Mouse (Mus musculus): Measurements from ENCODE around the gene H2-DMb2.

H2-DMb2 gene

DNA sequence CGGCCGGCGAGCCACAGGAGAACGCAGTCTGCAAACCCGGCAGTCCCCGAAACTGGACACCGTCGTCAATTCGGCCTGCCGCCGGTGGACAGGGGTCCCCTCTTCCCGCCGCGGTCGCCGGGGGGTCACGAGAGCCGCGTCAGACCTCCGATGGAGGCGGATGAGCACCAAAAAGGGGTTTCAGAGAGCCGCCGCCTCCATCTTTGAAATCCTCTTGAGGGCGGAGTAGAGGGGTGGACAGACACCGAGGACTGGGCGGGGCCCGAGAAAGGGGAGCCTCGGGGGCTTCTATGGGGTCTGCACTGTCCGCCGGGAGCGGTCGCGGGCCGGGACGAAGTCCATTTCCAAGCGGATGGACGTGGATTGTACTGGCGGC lies 24.2 kb upstream of the H2-DMb2 start:
- DNase-seq (ENCODE audit: low spot score): no peak

DNA sequence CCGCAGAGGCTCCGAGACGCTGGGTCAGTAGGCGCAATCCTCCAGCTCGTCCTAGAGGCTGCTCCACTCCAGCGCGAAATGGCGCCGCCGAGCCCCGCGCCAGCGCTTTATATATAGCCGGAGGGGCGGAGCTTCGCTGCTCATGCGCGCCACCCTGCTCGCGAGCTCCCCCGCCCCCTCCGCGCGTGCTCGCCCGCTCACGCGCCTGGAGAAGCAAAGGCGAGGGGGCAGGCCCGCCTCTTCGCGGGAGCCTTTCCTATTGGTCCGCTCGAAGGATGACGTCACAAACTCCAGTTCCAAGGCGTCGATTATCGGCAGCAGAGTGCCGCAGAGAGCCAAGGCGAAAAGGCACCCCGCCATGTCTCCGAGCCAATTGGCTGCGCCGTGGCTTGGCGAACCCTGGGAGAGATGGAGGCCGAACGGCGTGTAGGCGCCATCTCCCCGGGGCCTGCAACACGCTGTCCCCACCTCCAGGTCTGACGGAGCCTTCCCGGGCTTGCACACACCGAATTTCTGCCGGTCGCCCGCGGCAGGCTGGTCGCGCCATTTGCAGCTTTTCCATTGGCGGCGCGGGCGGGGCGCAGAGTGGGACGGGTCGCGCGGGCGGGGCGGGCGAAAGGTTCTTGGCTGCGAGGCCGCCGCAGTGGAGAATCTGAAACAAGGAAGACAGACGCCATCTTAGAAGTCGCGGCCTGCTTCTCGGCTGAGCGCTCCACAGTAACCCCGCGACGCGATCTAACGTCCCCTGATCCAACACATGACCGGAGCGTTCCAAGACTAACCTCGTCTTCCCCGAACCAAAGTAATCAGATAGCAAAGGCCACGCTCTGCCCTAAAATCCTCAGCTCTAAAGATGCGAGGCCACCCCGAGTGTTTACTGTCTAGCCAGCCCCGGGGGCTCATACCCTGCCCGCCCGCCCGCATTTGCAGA lies 23.6 kb upstream of the H2-DMb2 start, which contains the start of gene H2-DMa:
H2-DMa (plus strand) TSS at position 293 of the 931 bp plus-strand sequence.
- DNase-seq (ENCODE audit: low spot score): peak; percentile 98

DNA sequence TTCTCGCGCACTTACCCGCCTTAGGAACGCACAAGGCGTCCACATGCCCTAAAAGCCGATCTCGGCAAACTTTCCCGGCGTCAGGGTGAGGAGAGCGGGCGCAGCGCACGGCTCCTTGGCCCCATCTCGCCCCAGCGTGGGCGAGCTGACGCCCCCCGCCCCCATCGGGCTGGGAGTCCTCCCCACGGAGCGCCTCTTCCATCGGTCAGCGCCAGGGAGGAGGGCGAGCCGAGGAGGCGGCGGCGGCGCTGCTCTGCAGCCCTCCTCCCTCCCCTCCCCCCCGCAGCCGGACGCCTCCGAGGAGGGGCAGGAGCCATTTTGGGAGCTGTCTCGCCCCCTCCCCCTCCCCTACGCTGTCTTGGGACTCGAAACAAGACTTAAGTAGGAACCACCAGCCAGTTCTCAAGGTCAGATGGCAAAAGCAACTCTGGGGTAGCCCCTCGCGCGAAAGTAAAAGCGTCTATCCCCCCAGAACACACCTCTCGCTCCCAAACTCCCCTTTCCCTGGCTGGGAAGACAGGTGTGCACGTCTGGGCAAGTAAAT lies 22.9 kb upstream of the H2-DMb2 start:
- peak; percentile 79 for DNase-seq (ENCODE audit: low spot score)

DNA sequence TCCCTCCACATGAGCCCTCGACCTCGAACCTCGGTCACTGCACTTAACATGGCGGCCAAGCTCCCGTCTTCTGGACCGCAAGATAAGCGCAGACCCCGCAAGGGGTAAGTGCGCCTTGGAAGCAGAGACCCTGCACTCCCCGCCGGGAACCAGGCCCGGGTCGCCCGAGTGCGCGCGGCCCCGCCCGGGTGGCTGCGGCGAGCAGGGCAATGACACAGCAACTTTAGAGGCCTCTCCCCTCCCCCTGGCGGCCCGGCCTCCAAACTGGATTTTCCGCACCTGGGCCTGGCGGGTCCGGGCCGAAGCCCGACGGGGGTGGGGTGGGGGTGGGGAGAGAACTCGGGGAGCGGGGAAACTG lies 22.3 kb upstream of the H2-DMb2 start:
- peak; percentile 83 for DNase-seq (ENCODE audit: low spot score)

DNA sequence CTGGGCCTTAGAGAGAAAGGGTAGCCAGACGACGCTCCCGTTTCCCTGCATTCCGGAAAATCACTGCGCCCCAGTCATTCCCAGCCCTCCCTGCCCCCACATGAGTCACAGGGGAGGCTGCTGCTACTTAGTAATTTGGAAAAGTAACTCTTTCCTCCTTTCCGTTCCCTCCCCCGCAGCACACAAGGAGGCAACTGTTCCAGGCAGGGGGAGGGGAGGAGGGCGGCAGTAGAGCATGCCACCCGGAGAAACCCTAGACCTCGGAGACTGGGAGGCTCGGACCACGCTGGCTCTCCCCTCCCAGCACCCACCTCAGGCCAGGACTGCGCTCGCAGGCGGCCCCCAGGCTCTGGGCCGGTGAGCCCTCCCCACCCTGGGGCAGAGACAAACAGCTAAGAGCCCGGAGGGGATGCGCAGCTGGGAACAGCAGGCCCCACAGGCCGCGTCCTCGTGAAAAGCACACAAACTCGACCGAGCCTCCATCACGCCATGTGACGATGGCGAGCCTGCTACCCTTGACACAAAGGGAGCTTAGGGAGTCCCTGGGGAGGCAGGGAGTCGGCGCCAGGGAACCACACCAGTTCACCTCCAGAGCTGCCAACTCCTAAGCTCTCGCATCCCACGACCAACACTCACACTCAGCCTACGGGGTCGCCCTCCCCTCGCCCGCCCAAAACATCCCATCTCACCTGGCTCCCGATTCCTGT lies 21.8 kb upstream of the H2-DMb2 start:
- DNase-seq (ENCODE audit: low spot score): peak; percentile 81

DNA sequence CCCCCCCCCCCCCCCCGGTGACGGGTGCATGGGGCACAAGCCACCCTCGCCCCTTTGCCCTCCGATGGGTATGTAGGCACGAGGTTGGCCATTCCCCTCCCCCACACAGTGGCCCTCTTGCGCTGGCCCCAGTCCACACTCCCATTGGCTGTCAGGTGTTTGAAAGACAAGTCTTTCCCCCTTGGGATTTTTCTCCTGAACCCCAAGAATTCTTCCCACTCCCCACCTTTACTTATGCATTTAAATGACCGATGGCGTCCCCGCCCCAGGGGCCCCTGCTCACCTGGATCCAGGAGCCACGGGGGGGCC lies 21.3 kb upstream of the H2-DMb2 start:
- DNase-seq (ENCODE audit: low spot score): no peak

DNA sequence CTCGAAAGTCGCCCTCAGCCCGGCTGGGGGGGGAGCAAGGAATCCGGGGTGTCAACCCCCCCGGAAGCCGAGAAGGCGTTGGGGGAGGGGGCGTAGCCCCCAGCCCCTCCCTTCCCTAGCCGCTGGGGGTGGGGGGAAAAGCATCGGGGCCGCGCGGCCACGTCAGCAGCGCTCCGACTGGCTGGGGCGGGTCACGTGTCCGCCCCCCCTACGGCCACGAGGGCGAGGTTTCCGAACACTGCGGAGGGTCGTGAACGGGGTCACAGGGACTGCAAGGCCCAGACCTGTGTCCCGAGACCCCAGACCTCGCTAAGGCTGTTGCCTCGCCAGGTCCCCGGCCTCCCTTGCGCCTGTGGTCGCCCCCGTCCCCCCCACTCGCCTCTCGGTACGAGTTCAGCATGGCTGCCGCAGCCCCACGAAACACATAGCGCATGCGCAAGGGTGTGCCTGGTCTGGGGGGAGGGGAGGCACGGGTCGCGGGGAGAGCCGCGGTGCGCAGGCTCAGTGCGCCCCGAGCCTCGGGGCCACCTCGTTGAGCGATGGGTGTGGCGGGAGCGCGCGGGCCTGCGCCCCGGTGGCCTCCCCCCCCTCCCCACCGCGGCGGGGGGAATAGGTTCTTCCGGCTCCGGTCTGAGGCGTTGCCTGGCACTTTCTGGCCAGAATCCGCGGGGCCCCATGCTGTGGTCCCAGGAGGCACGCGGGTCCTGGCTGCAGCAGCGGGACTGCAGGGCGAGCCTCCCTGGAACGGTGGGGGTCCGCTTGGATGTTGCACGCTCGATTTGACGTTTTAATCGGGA lies 20.7 kb upstream of the H2-DMb2 start, which contains the start of gene Brd2:
Brd2 (minus strand) TSS at position 447 of the 797 bp plus-strand sequence.
- DNase-seq (ENCODE audit: low spot score): peak; percentile 98

DNA sequence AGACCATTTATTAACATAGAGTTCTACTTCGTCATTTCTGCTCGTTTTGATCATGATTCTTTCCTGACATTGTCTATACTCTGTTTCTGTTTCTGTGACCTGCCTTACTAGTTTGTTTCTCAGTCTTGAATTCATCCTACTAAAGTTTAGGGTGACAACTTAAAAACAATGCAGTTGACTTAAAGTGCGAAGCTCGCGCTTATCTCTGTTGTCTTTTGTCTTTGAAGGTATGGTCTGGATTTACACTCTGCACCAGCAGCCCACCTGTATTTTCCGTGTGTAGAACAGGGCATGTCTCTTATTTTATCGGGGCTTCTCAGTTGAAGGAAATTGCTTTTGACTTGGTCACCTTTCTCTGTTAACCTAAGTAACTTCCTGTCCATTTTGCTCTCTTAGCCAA lies 20.0 kb upstream of the H2-DMb2 start:
- no peak for DNase-seq (ENCODE audit: low spot score)

DNA sequence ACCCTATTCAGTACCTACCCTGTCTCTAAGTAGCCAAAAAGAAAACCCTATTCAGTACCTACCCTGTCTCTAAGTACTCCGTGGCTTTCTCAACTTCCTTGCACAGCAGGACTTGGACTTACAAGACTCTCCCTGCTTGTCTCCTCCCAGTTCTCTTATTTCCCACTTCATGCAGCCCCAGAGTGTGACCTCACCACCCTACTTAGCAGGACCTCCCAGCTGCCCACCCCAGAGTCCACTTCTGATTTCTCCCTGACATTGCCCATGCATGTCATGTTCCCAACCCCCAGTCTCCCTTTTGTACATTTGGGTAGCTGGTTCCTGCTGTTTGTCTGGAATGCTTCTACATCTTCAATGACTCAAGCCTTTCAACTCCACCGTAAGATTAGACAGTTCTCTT lies 19.6 kb upstream of the H2-DMb2 start:
- DNase-seq (ENCODE audit: low spot score): no peak

DNA sequence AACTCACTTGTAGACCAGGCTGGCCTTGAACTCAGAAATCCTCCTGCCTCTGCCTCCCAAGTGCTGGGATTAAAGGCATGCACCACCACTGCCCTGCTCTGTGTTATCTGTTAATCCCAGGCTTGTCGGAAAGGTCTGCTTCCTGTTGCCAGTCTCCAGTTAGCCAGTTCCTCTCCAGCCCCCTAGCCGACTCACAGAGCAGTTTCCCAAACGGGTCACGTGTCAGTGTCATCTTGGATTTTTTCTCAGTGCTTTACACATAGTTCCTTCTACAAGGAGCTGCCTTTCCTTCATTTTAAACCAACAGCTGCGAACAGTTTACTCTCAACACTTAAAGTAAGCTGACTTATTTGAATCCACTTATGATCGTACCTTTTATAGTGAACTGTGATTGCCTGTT lies 18.5 kb upstream of the H2-DMb2 start:
- no peak for DNase-seq (ENCODE audit: low spot score)

DNA sequence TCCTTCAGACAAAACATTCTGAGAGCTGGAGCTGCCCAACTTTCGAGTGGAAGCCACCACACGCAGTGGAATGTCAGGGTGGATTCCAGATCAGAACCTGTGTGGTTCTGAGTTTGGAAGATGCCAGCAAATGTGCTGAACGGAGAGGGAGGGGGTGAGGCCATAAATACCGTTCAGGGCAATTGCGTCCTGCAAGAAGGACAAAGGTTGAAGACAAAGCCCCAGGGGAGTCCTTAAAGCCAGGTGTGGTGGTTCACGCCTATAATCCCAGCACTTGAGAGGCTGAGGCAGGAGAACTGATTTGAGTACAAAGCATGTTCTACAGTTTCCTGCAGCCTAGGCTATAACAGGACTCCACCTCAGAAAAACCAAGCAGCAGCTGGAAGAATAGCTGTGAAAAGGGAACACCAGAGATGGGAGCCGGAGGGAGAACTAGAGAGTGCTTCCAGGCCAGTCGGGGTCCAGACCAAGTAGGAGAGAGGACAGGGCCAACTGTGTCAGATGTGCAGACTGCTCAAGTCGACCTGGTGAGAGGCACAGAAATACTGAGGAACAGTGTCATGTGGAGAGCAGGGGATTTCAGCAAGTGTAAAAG lies 16.2 kb upstream of the H2-DMb2 start:
- no peak for DNase-seq (ENCODE audit: low spot score)

DNA sequence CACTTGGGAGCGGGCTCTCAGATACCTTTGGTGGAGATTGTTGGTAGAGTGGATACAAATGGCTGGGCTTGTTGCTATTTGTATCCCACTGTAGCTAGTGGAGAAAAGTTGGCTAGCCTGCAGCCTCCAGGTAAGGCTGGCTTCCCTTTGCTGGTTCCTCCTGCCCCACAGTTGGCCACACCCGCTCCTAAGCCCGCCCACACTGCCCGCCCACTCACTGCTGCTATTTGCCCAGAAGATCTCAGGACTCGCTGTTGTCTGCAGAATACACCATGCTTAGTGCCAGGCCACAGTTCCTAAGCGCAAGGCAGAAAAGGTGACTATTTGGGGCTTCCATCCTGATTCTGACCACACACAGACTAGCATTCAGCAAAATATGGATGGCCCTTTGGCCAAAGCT lies 15.6 kb upstream of the H2-DMb2 start:
- no peak for DNase-seq (ENCODE audit: low spot score)

DNA sequence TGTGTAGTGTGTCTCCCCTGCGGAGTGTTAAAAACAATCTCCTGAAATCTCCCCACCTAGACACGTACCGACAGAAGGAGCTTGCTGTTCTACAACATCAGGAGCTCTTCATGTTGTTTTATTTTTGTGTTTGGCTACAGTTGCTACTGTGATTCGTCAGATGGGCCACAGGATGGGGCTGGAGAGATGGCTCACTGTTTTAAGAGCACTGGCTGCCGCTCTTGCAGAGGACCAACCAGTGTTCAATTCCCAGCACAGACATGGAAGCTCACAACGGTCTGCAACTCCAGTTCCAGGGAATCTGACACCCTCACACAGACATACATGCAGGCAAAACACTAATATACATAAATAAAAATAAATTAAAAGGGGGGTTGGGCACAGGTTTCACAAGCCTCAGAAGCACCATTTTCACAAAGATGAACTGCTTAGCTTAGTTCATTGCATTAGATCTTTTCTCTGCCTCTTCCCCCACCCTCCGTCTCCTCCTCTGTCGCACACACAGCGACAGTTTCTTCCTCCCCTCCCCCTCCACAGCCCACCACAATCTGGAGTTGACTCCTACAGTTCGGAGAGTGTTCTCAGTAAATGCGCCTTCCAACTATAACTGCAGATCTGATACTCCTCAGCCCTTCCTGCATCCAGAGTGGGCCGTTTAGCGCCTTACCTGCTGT lies 14.7 kb upstream of the H2-DMb2 start:
- DNase-seq (ENCODE audit: low spot score): no peak

DNA sequence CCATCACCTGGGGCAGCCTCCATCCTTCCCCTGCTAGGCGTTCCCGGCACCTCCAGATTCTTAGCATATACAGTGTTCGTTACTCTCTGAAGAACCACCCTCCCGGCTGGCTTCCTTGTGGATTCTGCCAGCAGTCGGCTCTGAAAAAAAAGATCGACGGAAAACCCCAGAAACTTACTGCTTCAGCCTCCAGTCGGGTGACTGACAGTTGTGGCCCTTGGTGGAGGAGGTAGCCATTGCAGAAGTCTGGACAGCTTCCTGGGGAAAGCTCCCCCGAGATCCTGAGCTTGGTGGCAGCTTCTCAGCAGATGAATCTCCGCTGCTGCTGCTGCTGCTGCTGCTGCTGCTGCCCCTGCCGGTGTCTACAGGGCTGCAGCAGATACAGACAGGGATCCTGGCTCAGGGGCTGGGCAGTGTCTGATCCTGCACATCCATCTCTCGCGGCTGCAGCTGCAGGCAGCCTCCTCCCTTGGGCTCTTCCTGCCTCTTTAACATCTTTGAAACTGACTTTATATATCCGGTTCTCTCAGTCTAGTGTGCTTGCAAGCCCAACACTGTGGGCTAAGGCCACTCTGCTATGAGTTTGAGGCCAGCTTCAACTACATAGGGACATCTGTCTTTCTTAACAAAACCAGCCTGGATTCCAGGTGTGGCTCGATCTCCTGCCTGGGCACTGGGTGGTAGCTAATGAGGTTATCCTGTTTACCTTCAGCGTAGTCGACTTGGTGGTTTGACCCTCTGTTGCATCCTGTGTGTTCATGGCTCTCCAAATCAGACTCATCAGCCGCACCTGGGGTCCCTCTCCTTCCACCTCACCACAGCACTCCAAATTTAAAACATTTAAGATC lies 13.9 kb upstream of the H2-DMb2 start:
- no peak for DNase-seq (ENCODE audit: low spot score)

DNA sequence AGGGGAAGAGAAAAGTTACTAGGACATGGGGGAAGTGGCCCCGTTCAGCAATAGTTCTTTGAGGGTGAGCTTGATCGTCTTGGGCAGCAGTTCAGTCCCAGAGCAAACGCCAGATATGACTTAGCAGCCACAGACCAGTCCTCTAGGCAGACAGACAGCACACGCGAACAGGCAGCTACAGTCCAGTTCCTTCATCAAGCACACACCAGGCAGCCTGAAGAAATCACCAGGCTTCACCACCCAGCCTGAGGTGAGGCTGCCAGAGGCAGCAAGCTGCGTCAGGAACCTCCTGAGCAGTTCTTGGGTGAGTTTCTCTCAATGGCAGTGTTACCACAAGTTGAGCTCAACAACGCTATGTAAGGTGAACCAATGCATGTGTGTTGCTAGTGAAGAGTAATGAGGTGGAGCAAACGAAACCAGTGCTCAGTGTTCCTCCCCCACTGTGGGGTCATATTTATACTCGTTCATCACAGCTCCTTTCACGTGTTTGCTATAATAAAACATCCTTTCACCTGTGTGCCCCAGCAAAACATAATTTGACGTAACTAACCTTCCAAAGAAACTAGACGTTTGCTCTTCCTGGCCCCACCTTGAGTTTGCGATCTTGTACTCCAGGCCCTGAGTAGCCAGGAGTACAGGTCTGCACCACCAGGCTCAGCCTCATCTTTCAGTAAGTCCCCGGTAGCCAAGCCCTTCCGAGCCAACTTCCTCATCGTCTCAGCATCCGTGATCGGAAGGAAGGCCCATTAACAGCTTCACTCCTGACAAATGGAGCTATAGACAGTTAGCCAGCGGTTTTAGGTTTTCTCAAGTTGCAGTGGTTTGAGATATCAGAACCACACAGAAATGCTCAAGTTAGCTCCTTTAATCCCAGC lies 12.8 kb upstream of the H2-DMb2 start:
- DNase-seq (ENCODE audit: low spot score): no peak

DNA sequence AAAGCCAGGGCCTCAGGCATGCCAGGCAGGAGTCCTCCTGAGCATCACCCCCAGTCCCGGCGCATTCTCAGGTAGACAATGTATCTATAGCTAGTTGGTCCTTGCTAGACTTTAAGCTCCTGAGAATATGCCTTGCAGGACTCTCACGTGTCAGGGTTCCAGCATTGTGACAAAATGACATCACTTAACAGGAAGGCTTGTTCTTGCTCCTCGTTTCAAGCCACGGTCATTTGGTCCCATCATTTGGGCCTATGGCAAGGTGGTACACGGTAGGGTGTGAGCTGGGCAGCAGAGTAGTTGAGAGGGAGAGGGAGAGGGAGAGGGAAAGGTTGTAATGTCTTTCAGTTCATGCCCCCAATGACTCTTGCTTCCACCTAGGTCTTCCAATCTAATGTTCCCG lies 11.2 kb upstream of the H2-DMb2 start:
- DNase-seq (ENCODE audit: low spot score): no peak

DNA sequence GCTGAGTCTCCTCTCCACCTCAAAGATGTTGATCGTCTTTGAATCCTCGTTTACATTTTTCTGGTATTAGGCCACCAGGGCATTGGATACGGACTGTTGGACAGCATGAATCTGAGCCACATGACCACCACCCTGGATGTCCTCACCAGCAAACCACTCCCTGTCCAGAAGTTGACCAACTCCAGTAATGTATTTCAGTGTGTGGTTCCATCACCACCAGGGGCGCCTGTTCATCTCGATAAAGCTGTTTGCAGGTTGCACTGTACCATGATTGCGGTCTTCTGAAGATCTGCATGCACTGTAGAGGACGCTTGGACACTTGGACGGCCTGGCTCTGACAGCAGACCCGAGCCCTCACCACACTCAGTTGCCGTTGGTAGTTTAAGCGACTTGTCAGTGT lies 9.8 kb upstream of the H2-DMb2 start:
- DNase-seq (ENCODE audit: low spot score): no peak

DNA sequence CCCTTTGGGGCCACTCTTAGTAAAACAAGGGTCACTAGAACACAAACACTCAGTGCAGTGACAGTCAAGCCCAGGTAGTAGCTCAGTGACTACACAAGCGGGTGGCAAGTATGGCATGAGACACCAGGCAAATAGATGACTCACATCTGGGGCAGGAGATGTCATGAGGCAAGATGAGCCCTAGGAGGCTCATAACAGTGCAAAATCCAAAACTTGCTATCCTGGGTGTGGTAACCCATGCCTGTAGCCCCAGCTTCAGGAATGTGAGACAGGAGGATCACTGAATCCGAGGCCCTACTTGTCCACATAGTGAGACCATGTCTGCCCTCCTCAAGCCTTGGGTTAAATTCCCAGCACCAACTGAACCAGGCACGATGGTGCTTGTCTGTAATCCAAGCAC lies 8.7 kb upstream of the H2-DMb2 start:
- no peak for DNase-seq (ENCODE audit: low spot score)

Data from urinary bladder, postnatal 25 days (tissue).